Mouse (Mus musculus) CH12F3 (cell line): ENCODE measurements around the gene Rbm33.

Experiments
- in situ Hi-C: fragments of 300-500 bp; cut with MboI; formaldehyde crosslinking; loops from 2 replicates; pipeline ENCODE4 v1.14.3; 2020; ENCODE audit warnings: low sequenced_read_pairs

The Rbm33 gene

DNA sequence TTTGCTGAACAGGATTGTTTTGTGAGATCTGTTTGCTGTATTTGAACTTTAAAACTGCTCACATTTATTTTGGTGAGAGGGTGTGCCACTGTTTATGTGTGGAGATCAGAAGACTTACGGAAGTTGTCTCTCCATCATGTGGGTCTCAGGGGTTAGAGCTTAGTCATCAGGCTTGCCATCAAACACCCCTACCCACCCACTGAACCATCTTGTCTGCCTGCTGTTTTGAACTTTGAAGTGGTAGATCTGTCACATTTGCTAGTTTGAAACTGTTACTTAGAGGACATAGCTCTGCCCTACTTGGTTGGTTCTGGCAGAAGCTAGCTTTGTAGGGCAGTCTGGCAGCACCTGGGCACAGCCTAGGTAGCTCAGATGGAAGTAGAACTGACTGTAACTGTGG, 85.8 kb downstream of the Rbm33 start:
- in situ Hi-C loops: no loop called here

DNA sequence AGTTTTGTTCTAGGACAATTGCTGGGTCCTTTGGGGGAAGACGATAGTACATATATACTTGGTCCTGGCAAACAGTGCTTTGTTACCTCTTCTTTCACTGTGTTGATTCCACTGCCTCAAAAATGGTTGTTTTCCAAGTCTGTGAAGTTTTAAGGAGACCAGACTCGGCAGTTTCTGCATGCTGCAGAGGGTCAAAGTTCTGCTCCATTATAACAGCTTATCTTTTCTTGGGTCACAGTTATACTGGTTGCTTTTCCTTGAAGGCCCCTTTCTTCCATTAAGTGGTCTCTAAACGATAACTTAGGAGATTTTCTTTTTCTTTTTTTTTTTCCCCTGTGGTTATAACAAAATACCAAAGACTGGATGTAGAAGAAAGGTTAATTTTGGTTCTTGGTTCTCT, 89.7 kb downstream of the Rbm33 start:
- in situ Hi-C loops: no loop called here

DNA sequence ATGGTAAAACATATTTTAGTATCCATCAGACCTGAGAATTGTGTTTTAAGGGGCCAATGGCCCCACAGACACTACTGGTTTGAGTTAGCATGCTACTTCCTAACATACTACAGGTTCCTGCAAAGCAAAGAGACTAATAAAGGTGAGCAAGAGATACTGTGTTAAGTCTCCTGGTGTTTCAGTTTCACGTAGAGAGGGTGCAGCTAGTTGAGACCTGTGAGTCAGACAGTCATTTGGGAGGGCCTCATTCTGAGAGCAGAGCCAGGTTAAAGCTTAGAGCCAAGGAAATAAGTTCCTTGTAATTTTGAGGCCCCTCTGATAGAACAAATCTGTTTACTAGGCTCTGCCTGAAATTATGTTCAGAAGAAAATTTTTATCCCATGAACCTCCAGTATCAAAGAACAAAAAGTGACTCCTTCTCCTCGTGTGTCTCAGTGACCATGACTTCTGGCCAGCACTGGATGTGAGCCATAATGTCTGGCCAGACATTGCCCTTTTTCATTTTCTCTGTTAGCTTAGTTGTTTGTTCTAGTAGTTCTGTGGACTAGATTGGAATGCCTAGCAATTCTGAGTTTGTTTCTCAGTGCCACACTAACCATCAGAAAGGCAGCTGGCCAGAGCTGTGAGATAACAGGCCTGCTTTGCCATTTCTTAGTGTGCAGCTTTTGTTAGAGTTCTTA, 95.2 kb downstream of the Rbm33 start:
- in situ Hi-C loops: no loop called here

DNA sequence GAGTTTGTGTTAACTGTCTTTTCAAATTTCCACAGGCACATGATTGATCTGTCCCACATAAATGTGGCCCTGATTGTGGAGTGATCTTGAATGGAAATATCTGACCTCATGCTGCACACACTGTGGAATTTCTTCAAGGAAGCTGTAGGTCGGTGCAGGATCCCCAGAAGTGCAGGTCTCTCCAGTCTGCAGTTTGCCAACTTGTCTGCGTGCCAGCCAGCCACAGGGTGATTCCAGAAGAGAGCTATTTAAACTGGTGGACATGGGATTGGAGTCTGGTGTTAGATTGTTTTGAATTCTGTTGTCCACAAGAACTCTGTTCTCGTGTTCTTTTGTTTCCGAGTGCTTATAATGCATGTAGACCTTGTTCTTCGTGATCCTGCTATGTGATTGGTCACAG, 96.6 kb downstream of the Rbm33 start:
- in situ Hi-C loops: no loop called here

DNA sequence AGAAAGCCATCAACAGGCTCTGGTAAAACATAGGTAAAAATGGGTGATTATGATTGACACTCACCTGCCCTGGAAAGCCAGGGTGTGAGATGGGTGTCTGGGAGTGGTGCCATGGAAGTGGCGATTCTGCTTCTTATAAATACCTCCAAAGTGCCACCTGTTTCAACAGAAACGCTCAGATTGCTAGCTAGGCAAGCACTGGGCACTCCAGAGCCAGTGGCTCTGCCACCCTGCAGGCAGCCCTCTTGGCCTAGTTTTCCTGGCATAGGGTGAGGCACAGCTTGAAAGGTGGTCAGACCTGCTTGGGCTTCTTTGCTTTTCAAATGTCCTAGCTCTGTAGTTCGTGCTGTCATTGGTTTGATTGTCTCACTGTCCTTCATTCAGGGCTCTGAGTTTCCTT, 97.2 kb downstream of the Rbm33 start:
- in situ Hi-C loops: no loop called here

DNA sequence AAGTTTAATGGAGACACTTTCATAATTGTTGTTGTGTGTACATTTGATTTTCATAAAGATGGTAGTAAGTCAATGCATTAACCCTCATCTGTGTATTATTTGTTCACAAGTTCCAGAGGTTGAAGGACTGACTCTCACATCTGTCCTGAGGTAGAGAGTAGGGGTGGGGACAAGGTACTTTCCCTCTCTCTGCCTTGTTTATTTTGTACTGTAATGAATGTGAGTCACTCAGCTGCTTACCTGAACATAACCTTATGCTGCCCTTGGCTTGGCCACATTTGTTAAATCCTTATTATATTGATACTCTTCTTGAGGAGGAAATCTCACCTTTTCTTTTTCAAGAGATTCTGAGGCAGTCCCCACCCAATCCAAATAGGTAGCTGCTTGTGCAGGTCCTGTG, 99.1 kb downstream of the Rbm33 start:
- in situ Hi-C loops: no loop called here

DNA sequence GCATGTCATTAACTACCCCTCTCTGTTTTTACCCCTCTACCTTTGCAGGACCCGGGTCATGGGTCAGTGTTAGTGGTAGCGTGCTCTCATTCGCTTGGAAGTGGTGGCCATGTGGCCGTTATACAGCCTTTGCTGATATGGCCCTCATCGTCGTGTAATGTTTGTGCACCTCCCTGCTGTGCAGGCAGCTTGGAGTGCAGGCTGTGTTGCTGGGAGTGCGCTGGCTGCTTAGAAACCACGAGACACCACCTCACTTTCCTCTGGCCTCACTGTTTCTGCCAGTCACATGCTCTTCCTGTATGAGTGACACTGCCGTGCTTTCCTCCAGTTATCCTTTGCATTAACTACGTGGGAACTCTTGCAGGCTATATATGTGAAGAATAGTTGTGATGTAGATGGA, 101.8 kb downstream of the Rbm33 start:
- in situ Hi-C loops: no loop called here

DNA sequence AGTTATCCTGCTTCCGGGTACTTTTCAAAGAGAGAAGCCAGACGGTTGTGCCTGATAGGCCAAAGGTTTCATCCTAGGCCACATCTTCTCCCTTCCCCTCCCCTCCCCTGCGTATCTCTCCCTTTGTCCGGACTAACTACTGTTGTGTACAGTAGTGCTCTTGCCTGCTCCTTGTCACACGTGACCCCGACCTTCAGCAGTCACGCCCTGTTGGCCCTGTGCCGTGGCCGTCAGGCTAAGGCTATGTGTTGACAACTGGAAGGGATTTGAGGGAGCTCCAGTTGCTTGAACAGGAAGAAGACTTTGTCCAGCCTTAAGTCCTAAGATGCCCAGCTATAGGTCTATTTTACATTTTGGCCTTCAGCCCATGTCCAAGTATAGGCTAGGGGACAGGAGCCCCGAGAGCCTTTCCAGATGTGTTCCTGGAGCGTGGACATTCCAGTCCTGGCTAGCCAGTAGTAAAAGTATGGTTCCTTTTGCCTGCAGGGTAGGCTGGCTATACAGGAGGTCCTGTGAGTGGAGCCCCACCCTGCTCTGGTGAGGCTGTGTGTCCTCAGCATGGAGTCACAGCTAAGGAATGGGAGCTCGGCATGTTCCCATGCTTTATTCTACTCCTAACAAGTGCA, 102.8 kb downstream of the Rbm33 start:
- in situ Hi-C loops: no loop called here

DNA sequence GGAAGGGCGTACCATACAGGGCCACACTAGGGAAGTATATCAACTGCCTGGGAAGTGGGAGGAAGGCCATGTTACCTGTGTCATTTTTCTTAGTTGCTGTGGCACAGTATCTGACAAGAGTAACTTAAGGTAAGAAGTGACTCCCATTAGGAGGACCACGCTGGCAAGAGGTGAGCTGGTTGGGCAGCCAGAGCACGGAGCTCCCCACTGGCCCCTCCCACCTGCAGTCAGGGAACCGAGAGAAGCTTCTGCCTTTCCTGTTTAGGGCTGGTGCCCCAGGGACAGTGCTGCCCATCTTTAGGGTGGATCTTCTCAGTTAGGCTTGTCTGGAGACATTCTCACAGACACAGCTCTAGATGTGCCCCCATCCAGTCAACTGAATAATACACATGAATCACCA, 106.9 kb downstream of the Rbm33 start:
- in situ Hi-C loops: no loop called here

DNA sequence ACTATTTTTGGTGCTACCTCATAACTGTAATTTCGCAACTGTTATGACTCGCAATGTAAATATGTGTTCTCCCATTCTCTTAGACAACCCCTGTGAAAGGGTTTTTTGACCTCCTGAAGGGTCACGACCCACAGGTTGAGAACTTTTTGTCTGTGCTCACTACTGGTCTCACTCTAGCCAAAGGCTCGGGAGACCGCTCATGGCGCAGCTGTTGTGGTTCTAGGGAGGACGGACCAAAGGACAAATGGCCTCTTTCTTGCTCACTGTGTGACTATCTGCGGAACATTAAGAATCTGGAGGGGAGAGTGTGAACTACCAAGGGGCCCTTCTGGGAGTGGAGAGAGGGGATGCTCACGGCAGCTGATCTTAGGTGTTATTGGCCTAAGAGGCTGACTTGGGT, 109.0 kb downstream of the Rbm33 start:
- in situ Hi-C loops: no loop called here

DNA sequence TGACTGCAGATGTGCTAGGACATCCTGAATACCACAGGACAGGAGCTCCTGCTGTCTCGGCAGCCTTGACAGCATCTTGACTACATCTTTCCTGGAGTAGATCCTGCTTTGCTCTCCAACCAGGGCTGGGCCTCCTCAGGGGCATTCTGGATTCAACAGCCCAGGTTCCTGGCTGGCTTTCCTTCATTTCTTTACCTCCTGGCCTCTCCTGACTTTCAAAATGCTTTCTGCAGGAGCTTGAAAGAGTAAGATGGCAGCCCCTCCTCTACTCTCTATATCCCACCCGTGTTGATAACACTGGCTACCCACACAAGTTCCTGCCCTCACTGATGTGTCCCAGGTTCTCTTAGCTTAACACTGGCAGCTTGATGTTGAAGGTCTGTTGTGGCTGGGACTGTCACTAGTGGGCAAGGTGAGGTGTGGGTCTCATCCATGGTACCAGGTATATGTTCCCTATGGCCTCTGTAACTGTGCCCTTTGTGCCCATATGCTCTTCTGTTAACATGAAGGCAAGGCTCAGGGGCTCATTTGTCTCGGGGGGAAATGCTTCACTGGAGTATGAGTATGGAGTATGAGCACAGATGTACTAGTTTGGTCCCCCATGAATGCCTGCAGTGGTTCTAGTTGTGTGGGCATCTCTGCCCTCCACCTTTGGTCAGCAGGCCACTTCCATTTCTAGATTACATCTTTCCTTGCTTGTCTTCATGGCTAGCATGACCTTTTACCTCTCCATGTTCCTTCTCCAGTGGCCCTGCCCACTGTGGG, 133.4 kb downstream of the Rbm33 start:
- in situ Hi-C loops: loop anchor here (10.0 to 25.0 kb wide), 2 partner anchors 587 to 844 kb away; no protein-coding TSS in a partner anchor

DNA sequence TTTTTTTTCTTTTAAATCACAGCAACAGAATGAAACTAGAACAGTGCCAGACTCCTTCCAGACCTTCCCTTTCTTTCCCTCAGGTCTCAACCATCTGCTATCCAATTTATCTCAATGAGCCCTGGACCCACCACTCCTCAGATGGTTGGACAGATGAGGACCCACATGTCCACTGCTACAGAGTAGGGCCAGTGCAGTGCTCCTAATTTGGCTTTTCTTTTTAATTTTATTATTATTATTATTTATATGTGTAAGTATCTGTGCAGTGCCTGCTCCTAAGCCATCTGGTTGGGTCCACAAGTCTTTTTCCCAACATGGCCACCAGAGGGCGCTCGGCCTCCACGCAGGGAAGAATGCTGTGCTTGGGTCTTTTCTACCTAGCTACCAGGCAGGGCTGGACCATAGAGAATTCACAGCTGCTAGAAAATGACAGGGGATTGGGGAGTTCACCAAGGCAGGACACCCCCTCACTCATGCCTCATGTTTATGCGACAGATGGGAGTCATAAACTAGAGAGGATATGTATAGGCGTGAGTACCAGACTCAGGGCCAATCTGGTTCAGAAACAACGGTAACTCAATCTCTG, 134.2 kb downstream of the Rbm33 start:
- in situ Hi-C loops: loop anchor here (10.0 to 25.0 kb wide), 2 partner anchors 586 to 844 kb away; no protein-coding TSS in a partner anchor

DNA sequence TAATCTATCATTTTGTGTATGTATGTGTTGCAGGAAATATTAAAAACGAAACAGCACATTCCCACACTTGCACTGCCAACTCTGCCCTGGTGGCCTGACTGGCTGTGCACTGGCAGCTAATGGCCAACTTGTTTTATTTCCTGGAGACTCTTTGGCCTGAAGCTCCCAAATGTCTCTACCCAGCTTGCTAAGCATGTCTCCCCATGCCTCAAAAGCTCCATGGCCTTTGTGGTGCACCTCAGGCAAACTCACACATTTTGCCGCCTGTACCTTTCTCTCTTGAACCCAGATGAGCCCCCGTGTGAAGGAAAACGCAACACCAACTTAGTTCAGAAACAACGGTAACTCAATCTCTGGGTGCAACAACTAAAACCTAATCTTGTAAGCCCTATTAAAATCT, 136.2 kb downstream of the Rbm33 start:
- in situ Hi-C loops: loop anchor here (10.0 to 25.0 kb wide), 2 partner anchors 584 to 842 kb away; no protein-coding TSS in a partner anchor

DNA sequence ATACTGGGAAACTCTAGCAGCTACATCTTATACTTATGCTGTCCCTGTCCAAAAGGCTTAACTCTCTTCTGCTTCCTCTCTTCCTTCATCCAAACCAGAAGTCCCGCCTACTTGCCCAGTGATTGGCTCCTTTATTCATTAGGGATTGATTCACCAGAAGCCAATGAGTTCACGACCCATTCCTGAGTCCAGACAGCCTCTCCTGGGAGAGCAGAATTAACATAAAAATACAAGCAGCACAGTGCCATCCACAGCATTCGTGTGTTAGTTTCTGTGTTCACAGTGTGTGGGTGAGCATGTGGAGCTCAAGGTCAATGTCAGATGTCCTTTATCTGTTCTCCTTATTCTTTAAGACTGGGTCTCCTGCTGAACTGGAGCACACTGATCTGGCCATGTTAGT, 136.6 kb downstream of the Rbm33 start:
- in situ Hi-C loops: loop anchor here (10.0 to 25.0 kb wide), 2 partner anchors 584 to 841 kb away; no protein-coding TSS in a partner anchor

DNA sequence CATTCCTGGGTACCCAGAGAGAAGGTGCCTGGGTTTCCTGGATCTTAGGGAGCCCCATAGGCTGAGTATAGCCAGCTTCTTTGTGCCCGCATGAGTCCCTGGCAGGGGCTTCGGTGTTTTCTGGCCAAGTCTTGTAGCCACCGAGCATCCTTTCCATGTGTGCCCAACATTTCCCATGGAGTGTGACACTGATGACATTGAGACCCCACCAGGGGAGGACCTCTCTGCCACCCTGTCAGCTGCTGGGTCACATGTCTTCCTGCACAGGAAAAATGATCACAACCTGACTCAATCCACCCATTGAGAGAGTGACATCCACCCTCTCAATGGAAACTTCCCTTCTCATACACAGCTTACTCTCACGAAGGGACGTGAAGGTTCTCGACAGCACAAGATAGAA, 137.6 kb downstream of the Rbm33 start:
- in situ Hi-C loops: loop anchor here (10.0 to 25.0 kb wide), 2 partner anchors 583 to 840 kb away; no protein-coding TSS in a partner anchor

DNA sequence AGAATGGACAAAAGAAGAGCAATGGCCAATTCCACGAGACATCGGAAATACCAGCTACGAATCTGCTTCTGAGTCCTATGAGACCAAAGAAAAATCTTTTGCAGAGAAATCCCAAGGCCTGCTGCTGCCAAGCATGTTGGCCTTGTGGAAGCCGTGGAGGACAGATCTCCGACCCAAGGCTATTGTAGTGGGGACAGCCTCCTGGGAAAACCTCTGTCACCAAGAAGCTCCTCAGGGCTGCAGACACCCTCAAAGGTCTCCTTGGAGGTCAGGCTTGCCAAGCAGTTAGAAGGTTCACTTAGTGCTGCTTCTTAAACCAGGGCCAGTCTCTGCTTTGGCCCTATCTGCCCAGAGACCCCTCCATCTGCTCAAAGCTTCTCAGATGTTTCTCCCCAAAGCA, 138.8 kb downstream of the Rbm33 start:
- in situ Hi-C loops: loop anchor here (10.0 to 25.0 kb wide), 2 partner anchors 582 to 839 kb away; no protein-coding TSS in a partner anchor

DNA sequence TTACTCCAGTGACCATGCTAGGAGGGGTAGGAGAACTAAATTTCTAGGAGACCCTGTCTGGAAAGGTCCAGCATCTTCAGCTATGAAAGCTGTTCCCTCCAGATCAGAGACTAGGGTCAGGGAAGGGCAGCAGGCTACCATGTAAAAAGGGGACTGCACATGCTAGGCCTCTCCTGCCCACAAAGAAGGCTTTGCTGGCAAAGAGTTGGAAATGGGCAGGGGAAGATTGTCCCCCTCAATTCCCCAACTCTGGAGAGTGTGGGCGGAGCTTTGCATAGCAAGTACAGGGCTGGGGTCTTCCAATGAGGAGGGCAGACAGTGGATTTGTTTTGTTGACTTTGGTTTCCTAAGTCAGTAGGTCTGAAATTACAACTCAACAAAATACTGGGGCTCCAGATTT, 139.4 kb downstream of the Rbm33 start:
- in situ Hi-C loops: loop anchor here (10.0 to 25.0 kb wide), 2 partner anchors 581 to 838 kb away; no protein-coding TSS in a partner anchor

DNA sequence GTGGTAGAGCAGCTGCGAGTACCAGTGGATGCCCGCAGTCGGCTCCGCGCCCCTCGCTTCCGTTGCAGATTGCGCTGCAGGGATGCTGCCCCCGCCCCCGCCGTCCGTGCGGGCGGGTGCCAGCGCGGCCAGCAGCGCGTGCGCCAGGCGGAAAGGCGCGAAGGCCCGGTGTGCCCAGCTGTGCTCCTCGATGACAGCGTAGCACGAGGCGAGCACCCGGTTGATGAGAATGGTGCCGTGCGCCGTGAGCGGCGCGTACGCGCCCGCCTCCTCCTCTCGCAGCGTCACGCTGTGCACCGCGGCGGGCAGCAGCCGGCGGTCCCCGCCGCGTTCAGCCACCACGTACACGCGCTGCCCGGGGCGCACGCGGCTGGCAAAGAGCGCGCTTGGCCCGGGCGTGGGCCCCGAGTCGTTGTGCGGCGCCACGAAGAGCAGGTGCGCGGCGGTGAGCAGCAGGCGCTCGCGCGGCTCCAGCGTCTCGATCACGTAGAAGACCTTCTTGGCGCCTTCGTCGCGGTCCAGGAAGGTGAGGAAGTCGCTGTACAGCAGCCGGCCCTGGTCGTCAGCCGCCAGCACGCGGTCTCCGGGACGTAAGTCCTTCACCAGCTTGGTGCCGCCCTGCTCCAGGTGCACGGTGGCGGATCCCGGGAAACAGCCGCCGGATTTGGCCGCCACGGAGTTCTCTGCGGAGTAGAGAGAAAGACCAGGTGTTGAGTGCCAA, 141.2 kb downstream of the Rbm33 start:
- in situ Hi-C loops: loop anchor here (10.0 to 25.0 kb wide), 2 partner anchors 579 to 837 kb away; no protein-coding TSS in a partner anchor

DNA sequence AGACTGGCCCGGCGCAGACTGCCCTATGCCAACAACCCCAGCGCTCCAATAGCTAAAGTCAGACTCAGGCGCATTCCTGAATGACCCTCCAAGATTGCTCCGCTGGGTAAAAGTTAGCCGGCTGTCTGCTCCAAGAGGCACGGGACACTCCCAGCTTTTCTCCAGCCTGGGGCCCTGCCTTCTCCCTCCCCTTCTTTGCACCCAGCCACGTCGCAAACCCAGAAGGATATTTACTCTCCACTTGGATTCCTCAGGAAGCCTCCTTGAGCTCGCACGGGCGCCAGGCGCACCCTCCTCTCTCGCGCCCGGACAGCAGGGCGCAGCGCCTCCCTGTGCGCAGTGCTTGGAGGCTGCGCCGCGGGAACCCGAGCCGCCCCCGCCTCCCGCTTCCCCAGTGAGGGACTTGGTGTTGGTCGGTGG, 141.9 kb downstream of the Rbm33 start:
- in situ Hi-C loops: loop anchor here (10.0 to 25.0 kb wide), 2 partner anchors 578 to 836 kb away; no protein-coding TSS in a partner anchor
